Mouse (Mus musculus): Measurements from ENCODE around the gene Cep104. TPM values are rescaled to one million over a fixed set of nuclear protein-coding genes. Genes with fewer than 3 reads are reported as not detected.

Cep104 gene
- polyA plus RNA-seq, 1 experiment: 9.3 TPM

DNA sequence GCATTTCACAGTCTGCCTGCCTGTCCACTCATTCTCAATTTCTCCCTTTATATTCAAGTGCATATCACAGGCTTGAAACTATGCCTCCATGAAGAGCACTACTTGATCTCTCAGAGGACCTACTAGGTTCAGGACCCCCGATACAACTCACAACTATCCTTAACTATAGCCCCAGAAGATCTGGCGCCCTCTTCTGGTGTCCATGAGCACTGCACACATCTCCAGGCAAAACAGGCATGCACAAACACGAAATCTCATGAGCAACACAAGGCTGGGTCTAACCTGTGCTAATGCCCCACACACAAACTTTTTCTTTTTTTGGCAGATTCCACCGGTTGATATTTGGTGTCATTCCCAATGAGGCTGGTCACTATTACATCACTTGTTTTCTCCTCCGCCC, 70.8 kb downstream of the Cep104 start:
- TF ChIP-seq CTCF (IDR thresholded peaks at IDR 0.05; ENCODE audit: extremely low read depth, insufficient read length, insufficient replicate concordance, low read depth, low read length): no peak
- H3K27me3 ChIP-seq (ENCODE audit: control insufficient read depth, insufficient read depth, low read length): 0 out of 2 replicates have a peak, but pooled peaks cover 2% of the 10 kb centered on the region
- 66% methylated on average over 5 of the region's 5 CpGs for WGBS
- no peak overlapping the region for H3K27ac ChIP-seq (ENCODE audit: insufficient read depth, low read depth, low read length)
- H3K4me3 ChIP-seq (ENCODE audit: low read depth, low read length): no peak overlapping the region
- no peaks in the 10 kb centered on the region for H3K4me1 ChIP-seq (ENCODE audit: control insufficient read depth, insufficient read depth, insufficient read length, low read length)
- no peaks in the 10 kb centered on the region for H3K36me3 ChIP-seq (ENCODE audit: control insufficient read depth, insufficient read depth, low read length)

DNA sequence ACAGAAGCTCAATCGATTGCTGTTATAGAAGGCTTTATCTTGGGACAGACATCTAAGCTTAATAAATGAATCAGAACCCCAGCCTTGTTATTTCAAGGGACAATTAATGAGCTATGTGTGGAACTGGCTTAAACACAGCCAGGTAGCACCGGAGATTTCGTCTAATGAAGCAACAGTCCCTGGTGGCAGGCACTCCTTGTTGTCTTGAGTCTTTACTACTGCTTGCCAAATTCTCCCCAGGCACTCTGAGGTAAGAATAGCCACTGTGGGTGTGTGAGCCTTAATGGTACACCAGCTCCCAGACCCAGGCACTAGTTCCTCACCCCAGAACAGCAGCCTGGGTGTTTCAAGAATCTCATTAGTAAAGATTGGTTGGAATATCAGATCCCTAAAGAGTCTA, 76.4 kb downstream of the Cep104 start:
- no peak for TF ChIP-seq POLR2A (IDR thresholded peaks at IDR 0.05; ENCODE audit: low read depth, low read length)
- TF ChIP-seq CTCF (IDR thresholded peaks at IDR 0.05; ENCODE audit: extremely low read depth, insufficient read length, insufficient replicate concordance, low read depth, low read length): no peak
- no peaks in the 10 kb centered on the region for H3K27me3 ChIP-seq (ENCODE audit: control insufficient read depth, insufficient read depth, low read length)
- H3K36me3 ChIP-seq (ENCODE audit: control insufficient read depth, insufficient read depth, low read length): no peaks in the 10 kb centered on the region
- no peaks in the 10 kb centered on the region for H3K4me1 ChIP-seq (ENCODE audit: control insufficient read depth, insufficient read depth, insufficient read length, low read length)
- WGBS: 86% methylated on average over 3 of the region's 3 CpGs
- no peak overlapping the region for H3K4me3 ChIP-seq (ENCODE audit: low read depth, low read length)
- no peak overlapping the region for H3K27ac ChIP-seq (ENCODE audit: insufficient read depth, low read depth, low read length)

DNA sequence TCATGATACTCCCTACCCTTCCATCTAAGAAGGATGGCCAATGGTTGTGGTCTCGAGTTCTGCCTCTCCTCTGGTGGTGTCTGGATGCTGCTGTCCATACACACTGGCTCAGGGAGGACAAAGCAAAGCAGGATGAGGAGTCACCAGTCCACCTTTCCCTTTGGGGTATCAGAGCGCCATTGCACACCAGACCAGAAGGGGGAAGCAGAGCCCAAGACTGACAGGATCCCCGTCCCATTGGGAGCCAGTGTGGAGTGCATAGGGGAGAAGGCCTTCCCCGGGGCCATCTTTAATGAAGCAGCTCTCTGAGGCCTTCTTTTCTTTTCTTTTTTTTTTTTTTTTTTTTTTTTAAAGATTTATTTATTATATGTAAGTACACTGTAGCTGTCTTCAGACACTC, 78.1 kb downstream of the Cep104 start:
- 52% methylated on average over 4 of the region's 4 CpGs for WGBS
- H3K4me3 ChIP-seq (ENCODE audit: low read depth, low read length): no peak overlapping the region
- no peaks in the 10 kb centered on the region for H3K4me1 ChIP-seq (ENCODE audit: control insufficient read depth, insufficient read depth, insufficient read length, low read length)
- H3K36me3 ChIP-seq (ENCODE audit: control insufficient read depth, insufficient read depth, low read length): no peaks in the 10 kb centered on the region
- H3K27ac ChIP-seq (ENCODE audit: insufficient read depth, low read depth, low read length): no peak overlapping the region
- H3K27me3 ChIP-seq (ENCODE audit: control insufficient read depth, insufficient read depth, low read length): no peaks in the 10 kb centered on the region
- TF ChIP-seq POLR2A (IDR thresholded peaks at IDR 0.05; ENCODE audit: low read depth, low read length) (no peak), CTCF (IDR thresholded peaks at IDR 0.05; ENCODE audit: extremely low read depth, insufficient read length, insufficient replicate concordance, low read depth, low read length) (no peak)

DNA sequence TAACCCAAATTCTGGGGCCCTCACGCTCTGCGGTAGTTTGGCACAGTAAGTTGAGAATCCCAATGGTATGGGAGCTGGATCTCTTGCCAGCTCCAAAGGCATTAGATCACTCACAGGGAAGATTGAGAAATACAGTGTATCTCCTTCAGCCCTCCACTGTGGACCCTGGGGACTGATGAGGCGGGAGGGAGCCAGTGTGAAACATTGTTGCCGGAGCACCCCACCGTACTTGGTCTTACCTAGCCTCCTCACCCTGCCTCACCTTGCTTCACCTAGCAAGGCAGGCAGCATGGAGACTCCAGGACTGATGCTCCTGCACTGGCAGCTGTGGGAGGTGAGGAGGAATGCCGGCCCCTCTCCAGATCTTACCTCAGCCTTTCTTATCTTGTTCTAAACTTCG, 80.5 kb downstream of the Cep104 start:
- Histone ChIP-seq H3K27me3 (ENCODE audit: control insufficient read depth, insufficient read depth, low read length) (no peaks in the 10 kb centered on the region), H3K36me3 (ENCODE audit: control insufficient read depth, insufficient read depth, low read length) (no peaks in the 10 kb centered on the region), H3K4me3 (ENCODE audit: low read depth, low read length) (no peak overlapping the region), H3K4me1 (ENCODE audit: control insufficient read depth, insufficient read depth, insufficient read length, low read length) (no peaks in the 10 kb centered on the region), H3K27ac (ENCODE audit: insufficient read depth, low read depth, low read length) (no peak overlapping the region)
- TF ChIP-seq CTCF (IDR thresholded peaks at IDR 0.05; ENCODE audit: extremely low read depth, insufficient read length, insufficient replicate concordance, low read depth, low read length): no peak
- no peak for TF ChIP-seq POLR2A (IDR thresholded peaks at IDR 0.05; ENCODE audit: low read depth, low read length)
- 78% methylated on average over 7 of the region's 7 CpGs for WGBS

DNA sequence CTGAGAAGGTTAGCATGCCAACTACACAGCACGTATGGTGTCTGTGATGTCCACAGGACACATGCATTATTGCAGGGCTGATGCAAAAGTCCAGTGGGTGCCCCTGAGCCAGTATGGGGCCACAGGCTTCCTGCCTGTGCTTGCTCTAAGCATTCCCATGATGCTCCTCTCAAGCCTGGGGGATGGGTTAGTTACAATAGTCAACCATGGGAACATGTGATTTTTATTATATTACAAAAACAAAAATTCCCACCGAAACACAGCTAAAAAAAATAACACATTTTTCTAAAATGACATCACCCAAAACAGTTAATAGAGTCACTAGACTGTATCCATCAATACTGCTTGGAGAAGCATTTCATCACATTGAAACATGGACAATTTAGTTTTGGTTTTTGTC, 81.1 kb downstream of the Cep104 start:
- 65% methylated on average over 2 of the region's 2 CpGs for WGBS
- H3K36me3 ChIP-seq (ENCODE audit: control insufficient read depth, insufficient read depth, low read length): no peaks in the 10 kb centered on the region
- H3K27ac ChIP-seq (ENCODE audit: insufficient read depth, low read depth, low read length): no peak overlapping the region
- H3K4me3 ChIP-seq (ENCODE audit: low read depth, low read length): no peak overlapping the region
- H3K4me1 ChIP-seq (ENCODE audit: control insufficient read depth, insufficient read depth, insufficient read length, low read length): no peaks in the 10 kb centered on the region; the same call in 1 of the 2 replicates
- H3K27me3 ChIP-seq (ENCODE audit: control insufficient read depth, insufficient read depth, low read length): no peaks in the 10 kb centered on the region
- TF ChIP-seq POLR2A (IDR thresholded peaks at IDR 0.05; ENCODE audit: low read depth, low read length) (no peak), CTCF (IDR thresholded peaks at IDR 0.05; ENCODE audit: extremely low read depth, insufficient read length, insufficient replicate concordance, low read depth, low read length) (no peak)

DNA sequence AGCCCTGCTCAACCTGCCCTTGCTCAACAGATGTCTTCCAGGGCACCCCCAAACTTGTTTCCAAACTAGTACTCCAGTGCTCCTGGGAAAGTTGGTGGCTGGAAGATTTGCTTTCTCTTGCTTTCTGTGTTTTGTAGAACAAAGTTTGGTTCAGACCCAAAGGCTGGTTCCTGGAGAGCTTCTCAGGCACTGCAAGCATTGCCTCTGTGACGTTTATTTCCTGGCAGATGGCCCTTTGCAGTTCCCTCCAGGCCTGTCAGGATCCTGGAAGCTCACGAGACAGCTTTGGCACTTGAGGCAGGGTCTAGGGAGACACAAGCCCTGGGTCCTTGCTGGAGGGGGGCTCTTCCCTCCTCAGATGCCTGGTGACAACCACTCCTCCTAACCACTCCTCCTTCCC, 81.7 kb downstream of the Cep104 start:
- TF ChIP-seq POLR2A (IDR thresholded peaks at IDR 0.05; ENCODE audit: low read depth, low read length) (no peak), CTCF (IDR thresholded peaks at IDR 0.05; ENCODE audit: extremely low read depth, insufficient read length, insufficient replicate concordance, low read depth, low read length) (no peak)
- no peaks in the 10 kb centered on the region for H3K36me3 ChIP-seq (ENCODE audit: control insufficient read depth, insufficient read depth, low read length)
- WGBS: 42% methylated on average over 2 of the region's 2 CpGs
- no peaks in the 10 kb centered on the region for H3K27me3 ChIP-seq (ENCODE audit: control insufficient read depth, insufficient read depth, low read length)
- H3K4me1 ChIP-seq (ENCODE audit: control insufficient read depth, insufficient read depth, insufficient read length, low read length): no peaks in the 10 kb centered on the region; the same call in 1 of the 2 replicates
- no peak overlapping the region for H3K4me3 ChIP-seq (ENCODE audit: low read depth, low read length)
- no peak overlapping the region for H3K27ac ChIP-seq (ENCODE audit: insufficient read depth, low read depth, low read length)

DNA sequence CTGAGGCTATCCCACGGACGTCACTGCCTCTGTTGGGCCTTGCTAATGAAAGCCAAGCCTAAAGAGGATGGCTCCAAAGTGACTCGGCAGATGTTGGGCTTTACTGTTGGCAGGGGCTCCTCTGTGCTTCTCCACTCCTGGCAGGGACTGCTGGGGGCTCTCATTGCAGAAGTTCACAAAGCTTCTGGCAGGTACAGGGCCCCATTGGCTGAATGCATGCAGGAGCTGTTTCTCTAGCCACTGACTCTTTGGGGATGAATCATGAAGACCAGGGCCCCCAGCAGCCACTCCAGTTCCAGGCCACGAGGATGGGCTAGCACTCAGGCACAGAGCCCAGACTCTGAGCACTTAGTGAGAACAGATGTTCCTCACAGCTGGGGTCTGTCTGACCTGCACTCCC, 82.7 kb downstream of the Cep104 start:
- H3K4me3 ChIP-seq (ENCODE audit: low read depth, low read length): no peak overlapping the region
- 55% methylated on average over 4 of the region's 4 CpGs for WGBS
- no peaks in the 10 kb centered on the region for H3K27me3 ChIP-seq (ENCODE audit: control insufficient read depth, insufficient read depth, low read length)
- no peaks in the 10 kb centered on the region for H3K36me3 ChIP-seq (ENCODE audit: control insufficient read depth, insufficient read depth, low read length)
- no peak overlapping the region for H3K27ac ChIP-seq (ENCODE audit: insufficient read depth, low read depth, low read length)
- no peaks in the 10 kb centered on the region; the same call in 1 of the 2 replicates for H3K4me1 ChIP-seq (ENCODE audit: control insufficient read depth, insufficient read depth, insufficient read length, low read length)
- TF ChIP-seq CTCF (IDR thresholded peaks at IDR 0.05; ENCODE audit: extremely low read depth, insufficient read length, insufficient replicate concordance, low read depth, low read length) (no peak), POLR2A (IDR thresholded peaks at IDR 0.05; ENCODE audit: low read depth, low read length) (no peak)

Other genes with a start within 250 kb of the Cep104 start
- gene A430005L14Rik, start 18.0 kb upstream of the Cep104 start, polyA plus RNA-seq (2012; rRNA removed): 32.7 and 43.1 TPM in 2 replicates
- gene Dffb, start 68 bp upstream of the Cep104 start, polyA plus RNA-seq (2012; rRNA removed): 15.4 and 30.5 TPM in 2 replicates
- gene Lrrc47, start 36.5 kb downstream of the Cep104 start, polyA plus RNA-seq (2012; rRNA removed): 33.6 and 63.5 TPM in 2 replicates
- 6.5 and 11.0 TPM in 2 replicates for gene Smim1, start 51.0 kb downstream of the Cep104 start, polyA plus RNA-seq (2012; rRNA removed)
- gene Ccdc27, start 67.5 kb downstream of the Cep104 start, polyA plus RNA-seq (2012; rRNA removed): not detected in 2 replicates
- 0.14 and 0.58 TPM in 2 replicates for gene Trp73, start 165.0 kb downstream of the Cep104 start, polyA plus RNA-seq (2012; rRNA removed)
- gene Wrap73, start 167.2 kb downstream of the Cep104 start, polyA plus RNA-seq (2012; rRNA removed): 10.9 and 16.9 TPM in 2 replicates
- gene Tprgl, start 185.5 kb downstream of the Cep104 start, polyA plus RNA-seq (2012; rRNA removed): 74.5 and 129 TPM in 2 replicates
- gene Megf6, start 195.5 kb downstream of the Cep104 start, polyA plus RNA-seq (2012; rRNA removed): 1.7 and 3.5 TPM in 2 replicates